Mouse (Mus musculus): ENCODE data around the gene Teddm1b. TPM values are rescaled to one million over a fixed set of nuclear protein-coding genes. Genes with fewer than 3 reads are reported as not detected.

Gene Teddm1b
- polyA plus RNA-seq, 1 experiment: not detected

DNA sequence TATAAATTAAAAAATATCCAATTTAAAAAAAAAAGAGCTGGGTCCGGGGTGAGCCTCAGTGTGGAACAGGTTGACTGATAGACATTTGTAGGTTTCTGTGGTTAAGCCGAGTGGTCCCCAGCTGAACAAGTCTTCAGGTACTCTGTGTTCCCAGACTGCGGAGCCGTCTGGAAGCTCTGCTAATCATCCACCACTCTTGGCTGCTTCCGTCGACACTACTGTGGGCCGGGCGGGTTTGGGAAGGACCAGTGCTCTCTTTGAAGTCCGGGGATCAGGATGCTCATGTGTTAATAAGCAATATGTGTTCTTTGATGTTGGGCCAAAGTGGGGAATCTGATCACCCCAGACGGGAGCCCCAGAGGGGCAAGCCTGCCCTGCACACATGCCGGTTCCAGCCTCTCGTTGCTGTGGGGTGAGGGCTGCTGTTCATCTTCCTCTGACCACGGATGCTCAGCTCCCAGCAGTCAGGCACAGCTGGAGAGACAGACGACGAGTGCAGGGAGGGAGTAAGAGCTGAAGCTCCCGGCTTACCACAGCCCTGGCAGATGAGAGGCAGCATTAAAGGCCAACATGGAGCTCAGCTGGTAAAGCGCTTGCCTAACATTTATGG, 12.0 kb downstream of the Teddm1b start:
- Histone ChIP-seq H3K4me3 (ENCODE audit: insufficient read depth, low read depth, low read length) (no peak overlapping the region), H3K4me1 (ENCODE audit: control insufficient read depth, insufficient read depth, low read length) (peaks cover 6% of the 10 kb centered on the region; the same call in 1 of the 2 replicates), H3K27ac (ENCODE audit: insufficient read depth, low read depth, low read length) (no peak overlapping the region)
- no peak for TF ChIP-seq POLR2A (IDR thresholded peaks at IDR 0.05; ENCODE audit: insufficient read depth, low read depth, low read length)
- WGBS: 60% methylated on average over 17 of the region's 17 CpGs

DNA sequence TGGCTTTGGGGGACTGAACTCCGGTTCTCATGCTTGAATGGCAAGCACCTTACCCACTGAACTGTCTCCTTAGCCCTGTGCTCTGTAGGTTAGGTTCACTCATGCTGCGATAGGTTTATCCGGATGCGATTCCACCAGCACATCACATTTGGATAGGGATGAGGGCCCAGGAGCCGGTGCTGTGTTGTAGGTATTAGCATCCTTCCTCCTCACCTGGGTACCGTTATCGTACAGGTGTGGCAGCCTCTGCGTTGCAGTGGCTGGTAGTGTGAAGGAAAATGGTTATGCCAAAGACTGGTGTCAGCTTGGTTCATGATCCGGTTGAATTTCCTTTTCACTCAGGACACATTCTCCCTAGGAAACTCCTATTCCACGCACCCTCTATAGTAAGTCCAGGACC, 16.0 kb downstream of the Teddm1b start:
- TF ChIP-seq CTCF (IDR thresholded peaks at IDR 0.05; ENCODE audit: insufficient read depth, low read depth, low read length): no peak
- TF ChIP-seq POLR2A (IDR thresholded peaks at IDR 0.05; ENCODE audit: insufficient read depth, low read depth, low read length): no peak
- 98% methylated on average over 10 of the region's 10 CpGs for WGBS
- Histone ChIP-seq H3K4me3 (ENCODE audit: insufficient read depth, low read depth, low read length) (no peak overlapping the region), H3K4me1 (ENCODE audit: control insufficient read depth, insufficient read depth, low read length) (peaks cover 6% of the 10 kb centered on the region; the same call in 1 of the 2 replicates), H3K27ac (ENCODE audit: insufficient read depth, low read depth, low read length) (no peak overlapping the region)

DNA sequence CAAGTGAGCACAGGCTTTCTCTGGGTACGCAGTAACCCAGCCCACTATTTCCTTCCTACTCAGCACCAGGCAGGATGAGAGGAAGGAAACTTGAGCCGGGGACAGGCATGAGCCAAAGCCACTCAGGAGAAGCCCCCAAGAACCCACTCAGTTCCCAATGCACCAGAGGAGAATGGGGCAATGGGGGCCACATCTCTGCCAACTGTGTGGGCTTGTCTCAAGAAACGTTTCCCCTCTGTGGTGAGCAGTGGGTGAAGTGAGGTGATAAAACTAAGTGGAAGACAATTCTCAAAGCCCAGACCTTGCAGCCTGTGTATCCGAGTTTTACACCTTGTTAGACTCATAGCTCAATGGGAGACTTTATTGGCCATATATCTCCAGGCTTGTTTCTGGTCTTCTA, 17.3 kb downstream of the Teddm1b start, which contains the start of gene Teddm1a:
Teddm1a (plus strand) TSS at position 301 of the 400 bp plus-strand sequence.
- Histone ChIP-seq H3K27ac (ENCODE audit: insufficient read depth, low read depth, low read length) (no peak within 1 kb of the TSS), H3K4me1 (ENCODE audit: control insufficient read depth, insufficient read depth, low read length) (peaks cover 2% of the 10 kb centered on the region; the same call in 1 of the 2 replicates), H3K4me3 (ENCODE audit: insufficient read depth, low read depth, low read length) (no peak within 1 kb of the TSS)
- 79% methylated on average over 4 of the region's 4 CpGs for WGBS
- TF ChIP-seq POLR2A (IDR thresholded peaks at IDR 0.05; ENCODE audit: insufficient read depth, low read depth, low read length): no peak
- no peak for TF ChIP-seq CTCF (IDR thresholded peaks at IDR 0.05; ENCODE audit: insufficient read depth, low read depth, low read length)

GRCm38 (mm10) chr1:153893746-153894145, 19.6 kb downstream of the Teddm1b start:
- H3K4me1 ChIP-seq (ENCODE audit: control insufficient read depth, insufficient read depth, low read length): peaks cover 4% of the 10 kb centered on the region; the same call in 1 of the 2 replicates
- no peak for TF ChIP-seq CTCF (IDR thresholded peaks at IDR 0.05; ENCODE audit: insufficient read depth, low read depth, low read length)
- no peak for TF ChIP-seq POLR2A (IDR thresholded peaks at IDR 0.05; ENCODE audit: insufficient read depth, low read depth, low read length)
- no peak overlapping the region for H3K27ac ChIP-seq (ENCODE audit: insufficient read depth, low read depth, low read length)
- no peak overlapping the region for H3K4me3 ChIP-seq (ENCODE audit: insufficient read depth, low read depth, low read length)
- 67% methylated on average over 2 of the region's 2 CpGs for WGBS

- WGBS: 67% methylated on average over 8 of the region's 8 CpGs
Measured at GRCm38 (mm10) chr1:153894201-153894893, 20.2 kb downstream of the Teddm1b start.

DNA sequence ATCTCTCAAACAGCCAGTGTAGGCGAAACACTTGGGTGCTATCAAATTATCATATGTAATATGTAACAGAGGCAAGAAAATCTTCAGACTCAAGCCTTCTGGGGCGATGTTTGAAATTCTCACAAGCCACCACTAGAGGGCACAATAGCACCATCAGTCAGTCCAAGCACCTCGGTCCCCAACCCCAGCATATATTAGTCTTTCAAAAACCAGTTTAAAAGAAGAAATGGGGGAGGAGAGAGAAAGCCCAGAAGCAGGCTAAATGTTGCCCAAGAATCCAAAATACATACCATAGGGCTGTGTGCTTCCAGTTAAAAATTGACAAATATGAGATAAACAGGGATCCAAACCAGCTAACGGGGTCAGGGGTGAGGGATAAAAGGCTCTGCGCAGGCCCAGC, 20.8 kb downstream of the Teddm1b start:
- Histone ChIP-seq H3K4me3 (ENCODE audit: insufficient read depth, low read depth, low read length) (no peak overlapping the region), H3K4me1 (ENCODE audit: control insufficient read depth, insufficient read depth, low read length) (peaks cover 7% of the 10 kb centered on the region; the same call in 1 of the 2 replicates), H3K27ac (ENCODE audit: insufficient read depth, low read depth, low read length) (no peak overlapping the region)
- TF ChIP-seq CTCF (IDR thresholded peaks at IDR 0.05; ENCODE audit: insufficient read depth, low read depth, low read length) (no peak), POLR2A (IDR thresholded peaks at IDR 0.05; ENCODE audit: insufficient read depth, low read depth, low read length) (no peak)
- 37% methylated on average over 5 of the region's 5 CpGs for WGBS

More at GRCm38 (mm10) chr1:153894201-153894893, 20.2 kb downstream of the Teddm1b start:
- TF ChIP-seq CTCF (IDR thresholded peaks at IDR 0.05; ENCODE audit: insufficient read depth, low read depth, low read length): no peak
- TF ChIP-seq POLR2A (IDR thresholded peaks at IDR 0.05; ENCODE audit: insufficient read depth, low read depth, low read length): no peak
- H3K27ac ChIP-seq (ENCODE audit: insufficient read depth, low read depth, low read length): no peak overlapping the region
- no peak overlapping the region for H3K4me3 ChIP-seq (ENCODE audit: insufficient read depth, low read depth, low read length)
- H3K4me1 ChIP-seq (ENCODE audit: control insufficient read depth, insufficient read depth, low read length): peaks cover 7% of the 10 kb centered on the region; the same call in 1 of the 2 replicates

GRCm38 (mm10) chr1:153897196-153897595, 23.1 kb downstream of the Teddm1b start:
- peaks cover 10% of the 10 kb centered on the region; the same call in 1 of the 2 replicates for H3K4me1 ChIP-seq (ENCODE audit: control insufficient read depth, insufficient read depth, low read length)
- no peak overlapping the region for H3K4me3 ChIP-seq (ENCODE audit: insufficient read depth, low read depth, low read length)
- no peak overlapping the region for H3K27ac ChIP-seq (ENCODE audit: insufficient read depth, low read depth, low read length)
- TF ChIP-seq POLR2A (IDR thresholded peaks at IDR 0.05; ENCODE audit: insufficient read depth, low read depth, low read length): no peak
- no peak for TF ChIP-seq CTCF (IDR thresholded peaks at IDR 0.05; ENCODE audit: insufficient read depth, low read depth, low read length)
- WGBS: 93% methylated on average over 8 of the region's 8 CpGs

GRCm38 (mm10) chr1:153898989-153899730, 25.0 kb downstream of the Teddm1b start:
- TF ChIP-seq CTCF (IDR thresholded peaks at IDR 0.05; ENCODE audit: insufficient read depth, low read depth, low read length): no peak
- no peak for TF ChIP-seq POLR2A (IDR thresholded peaks at IDR 0.05; ENCODE audit: insufficient read depth, low read depth, low read length)
- WGBS: 7% methylated on average over 22 of the region's 22 CpGs
- Histone ChIP-seq H3K27ac (ENCODE audit: insufficient read depth, low read depth, low read length) (peak overlapping the region; percentile 94), H3K4me1 (ENCODE audit: control insufficient read depth, insufficient read depth, low read length) (peaks cover 16% of the 10 kb centered on the region; the same call in 1 of the 2 replicates), H3K4me3 (ENCODE audit: insufficient read depth, low read depth, low read length) (peak overlapping the region; percentile 83)

Measured in olfactory bulb, adult 2 months (tissue).